Mouse (Mus musculus): ENCODE results near the gene Yod1.

DNA sequence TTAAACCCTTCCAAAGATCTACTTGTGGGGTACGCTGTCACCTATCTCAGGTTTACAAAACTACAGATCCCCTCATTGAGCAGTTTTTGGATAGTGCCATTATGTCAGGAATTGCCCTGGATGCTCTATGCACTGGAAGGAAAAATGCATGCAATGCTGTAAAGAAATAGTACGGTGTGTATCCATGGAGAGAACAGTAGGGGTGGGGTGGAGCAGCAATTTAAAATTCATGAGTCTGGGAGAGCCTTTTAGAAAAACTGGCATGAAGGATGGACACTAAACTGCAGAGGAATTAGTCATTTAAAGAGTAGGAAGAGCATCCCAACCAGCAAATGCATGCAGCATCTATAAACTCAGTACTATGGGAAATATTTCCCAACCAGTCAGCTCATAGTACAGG is 9.3 kb downstream of the Yod1 start:
- TF ChIP-seq CTCF (IDR thresholded peaks at IDR 0.05; ENCODE audit: control insufficient read depth, insufficient read depth, low read length): no peak
- TF ChIP-seq POLR2A (IDR thresholded peaks at IDR 0.05; ENCODE audit: borderline replicate concordance, control insufficient read depth, low read depth, low read length): no peak

All from bone marrow, adult 2 months (tissue).